Mouse (Mus musculus): Measurements from ENCODE around the gene Ube2r2. TPM values are rescaled to one million over a fixed set of nuclear protein-coding genes. Genes with fewer than 3 reads are reported as not detected.

Gene Ube2r2
- polyA plus RNA-seq, 1 experiment from 2014 or later, result 94.0 TPM

DNA sequence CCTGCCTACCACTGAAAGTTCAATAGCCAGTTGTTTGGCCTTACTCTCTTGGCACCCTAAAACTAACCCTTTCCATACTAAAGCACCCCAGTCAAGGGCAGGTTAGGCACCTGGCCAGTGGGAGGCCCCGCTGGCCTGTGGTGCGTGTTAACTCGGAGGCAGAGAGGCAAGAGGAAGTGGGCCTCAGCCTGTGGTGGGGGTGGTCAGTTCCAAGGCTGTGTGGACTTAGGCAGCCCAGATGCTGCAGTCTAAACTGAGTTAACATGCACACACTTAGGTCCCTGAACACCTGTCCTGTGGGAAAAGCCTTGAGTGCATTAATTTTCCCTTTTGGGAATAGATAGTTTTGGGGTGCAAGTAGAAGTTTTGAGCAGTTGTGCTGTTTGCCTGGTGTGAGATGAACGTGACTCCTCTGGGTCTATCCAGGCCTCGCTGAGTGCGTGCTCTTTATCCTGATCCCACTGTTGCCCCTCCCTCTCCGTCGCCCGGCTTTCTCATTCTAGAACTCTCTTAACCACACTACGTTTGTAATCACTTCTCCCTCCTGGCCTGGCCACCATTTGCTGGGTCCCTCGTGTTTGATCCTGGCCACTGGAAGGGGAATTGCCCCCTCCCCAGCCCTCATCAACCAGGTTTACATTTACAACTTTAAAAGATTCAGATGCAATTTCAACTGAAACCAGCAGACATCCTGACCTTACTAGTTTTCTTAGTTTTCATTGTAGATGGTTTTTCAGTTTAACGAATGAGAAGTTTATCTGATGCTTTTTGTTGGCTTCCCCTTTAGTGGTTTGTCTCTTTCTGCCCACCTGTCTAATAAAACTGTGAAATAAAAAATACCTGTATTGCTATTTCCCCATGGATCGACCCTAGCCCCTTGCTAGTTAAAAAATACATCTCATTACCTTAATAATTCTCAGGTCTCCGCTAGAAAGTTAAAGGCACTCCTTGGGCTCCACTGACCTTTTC is 57.3 kb downstream of the Ube2r2 start:
- WGBS, result 62% methylated on average over 14 of the region's 14 CpGs
- 0 out of 2 replicates have a peak, but pooled peaks have one; percentile 28 for ATAC-seq (ENCODE audit: insufficient number of reproducible peaks, insufficient read depth, low FRiP score, low TSS enrichment, low read depth)

GRCm38 (mm10) chr4:41195328-41195727 is 59.8 kb downstream of the Ube2r2 start:
- no peak for ATAC-seq (ENCODE audit: insufficient number of reproducible peaks, insufficient read depth, low FRiP score, low TSS enrichment, low read depth)
- Histone ChIP-seq H3K4me3 (no peak overlapping the region), H3K9me3 (no peaks in the 10 kb centered on the region), H3K9ac (no peak overlapping the region), H3K4me2 (no peak overlapping the region), H3K27ac (0 out of 2 replicates have a peak overlapping the region, but pooled peaks have one; percentile 7), H3K4me1 (peaks cover 13% of the 10 kb centered on the region), H3K36me3 (peaks cover 97% of the 10 kb centered on the region), H3K27me3 (no peaks in the 10 kb centered on the region)
- 87% methylated on average over 15 of the region's 15 CpGs for WGBS

More for the DNA sequence above, 57.3 kb downstream of the Ube2r2 start:
- peaks cover 94% of the 10 kb centered on the region for H3K36me3 ChIP-seq
- H3K4me3 ChIP-seq, result no peak overlapping the region
- H3K27ac ChIP-seq, result no peak overlapping the region
- no peaks in the 10 kb centered on the region for H3K27me3 ChIP-seq
- no peak overlapping the region for H3K9ac ChIP-seq
- no peak overlapping the region for H3K4me2 ChIP-seq
- peaks cover 12% of the 10 kb centered on the region for H3K4me1 ChIP-seq
- no peaks in the 10 kb centered on the region for H3K9me3 ChIP-seq

GRCm38 (mm10) chr4:41196861-41197610 is 61.5 kb downstream of the Ube2r2 start:
- H3K27ac ChIP-seq, result peak overlapping the region; percentile 35
- no peak overlapping the region for H3K4me2 ChIP-seq
- peaks cover 99% of the 10 kb centered on the region for H3K36me3 ChIP-seq
- WGBS, result 40% methylated on average over 3 of the region's 3 CpGs
- no peaks in the 10 kb centered on the region for H3K27me3 ChIP-seq
- H3K4me1 ChIP-seq, result peaks cover 13% of the 10 kb centered on the region
- H3K9ac ChIP-seq, result no peak overlapping the region
- no peak overlapping the region for H3K4me3 ChIP-seq
- ATAC-seq (ENCODE audit: insufficient number of reproducible peaks, insufficient read depth, low FRiP score, low TSS enrichment, low read depth), result no peak
- no peaks in the 10 kb centered on the region for H3K9me3 ChIP-seq

- Histone ChIP-seq H3K4me3 (no peak overlapping the region), H3K9ac (no peak overlapping the region), H3K4me2 (no peak overlapping the region), H3K27me3 (no peaks in the 10 kb centered on the region), H3K27ac (no peak overlapping the region), H3K36me3 (peaks cover 97% of the 10 kb centered on the region), H3K4me1 (peaks cover 8% of the 10 kb centered on the region; the same call in 1 of the 2 replicates), H3K9me3 (no peaks in the 10 kb centered on the region)
- ATAC-seq (ENCODE audit: insufficient number of reproducible peaks, insufficient read depth, low FRiP score, low TSS enrichment, low read depth), result no peak
- WGBS, result 84% methylated on average over 8 of the region's 8 CpGs
These were observed 66.6 kb downstream of the Ube2r2 start for GRCm38 (mm10) chr4:41202135-41202534.

- Histone ChIP-seq H3K36me3 (peaks cover 94% of the 10 kb centered on the region), H3K9me3 (no peaks in the 10 kb centered on the region), H3K4me3 (no peak overlapping the region), H3K4me1 (no peaks in the 10 kb centered on the region), H3K9ac (no peak overlapping the region), H3K27me3 (no peaks in the 10 kb centered on the region), H3K27ac (no peak overlapping the region), H3K4me2 (no peak overlapping the region)
- 92% methylated on average over 8 of the region's 8 CpGs for WGBS
- ATAC-seq (ENCODE audit: insufficient number of reproducible peaks, insufficient read depth, low FRiP score, low TSS enrichment, low read depth), result no peak
These were observed 70.2 kb downstream of the Ube2r2 start for GRCm38 (mm10) chr4:41205751-41206150.

DNA sequence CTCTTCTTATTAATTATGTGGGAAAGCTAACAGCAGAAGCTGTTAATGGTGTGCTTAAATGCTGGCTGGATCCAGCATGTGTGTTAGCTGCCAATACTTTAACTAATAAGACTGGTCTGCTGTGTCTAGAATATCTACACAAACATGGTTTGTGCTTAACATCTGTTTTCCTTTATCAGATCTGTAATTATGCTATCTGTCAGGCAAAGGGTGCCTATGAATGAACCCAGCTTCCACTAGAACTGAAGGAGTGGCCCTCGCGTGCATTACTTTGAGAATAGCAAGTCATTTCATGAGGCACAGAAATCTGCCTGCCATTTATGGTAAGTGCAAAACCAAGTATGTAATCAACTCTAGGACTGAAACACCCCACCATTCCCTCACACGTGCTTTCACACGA is 72.5 kb downstream of the Ube2r2 start:
- peaks cover 89% of the 10 kb centered on the region for H3K36me3 ChIP-seq
- H3K27me3 ChIP-seq, result no peaks in the 10 kb centered on the region
- no peaks in the 10 kb centered on the region for H3K9me3 ChIP-seq
- no peak overlapping the region for H3K9ac ChIP-seq
- H3K4me3 ChIP-seq, result no peak overlapping the region
- ATAC-seq (ENCODE audit: insufficient number of reproducible peaks, insufficient read depth, low FRiP score, low TSS enrichment, low read depth), result no peak
- 74% methylated on average over 4 of the region's 4 CpGs for WGBS
- no peak overlapping the region for H3K4me2 ChIP-seq
- no peaks in the 10 kb centered on the region for H3K4me1 ChIP-seq
- H3K27ac ChIP-seq, result no peak overlapping the region

DNA sequence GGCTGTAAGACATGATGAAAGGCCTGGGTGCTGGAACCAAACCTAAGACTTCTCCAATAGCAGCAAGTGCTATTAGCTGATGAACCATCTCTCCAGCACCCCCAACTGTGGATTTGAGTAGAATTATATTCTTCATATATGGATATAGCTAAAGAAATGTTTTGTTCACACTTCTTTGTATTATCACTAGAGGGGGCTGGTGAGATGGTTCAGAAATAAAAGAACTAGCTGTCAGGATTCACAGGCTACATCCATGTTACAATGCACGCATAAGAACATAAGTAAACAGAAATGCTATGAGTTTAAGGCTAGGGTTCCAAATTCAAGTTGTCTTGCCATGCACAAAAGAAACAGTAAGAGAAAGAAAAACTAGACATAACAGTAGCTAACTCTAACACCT is 89.9 kb downstream of the Ube2r2 start:
- H3K36me3 ChIP-seq, result peaks cover 97% of the 10 kb centered on the region
- no peaks in the 10 kb centered on the region for H3K9me3 ChIP-seq
- H3K27ac ChIP-seq, result no peak overlapping the region
- H3K4me2 ChIP-seq, result no peak overlapping the region
- H3K4me3 ChIP-seq, result no peak overlapping the region
- H3K9ac ChIP-seq, result no peak overlapping the region
- no peak for ATAC-seq (ENCODE audit: insufficient number of reproducible peaks, insufficient read depth, low FRiP score, low TSS enrichment, low read depth)
- WGBS, result 77% methylated on average over 1 of the region's 1 CpGs
- no peaks in the 10 kb centered on the region for H3K27me3 ChIP-seq
- H3K4me1 ChIP-seq, result no peaks in the 10 kb centered on the region

DNA sequence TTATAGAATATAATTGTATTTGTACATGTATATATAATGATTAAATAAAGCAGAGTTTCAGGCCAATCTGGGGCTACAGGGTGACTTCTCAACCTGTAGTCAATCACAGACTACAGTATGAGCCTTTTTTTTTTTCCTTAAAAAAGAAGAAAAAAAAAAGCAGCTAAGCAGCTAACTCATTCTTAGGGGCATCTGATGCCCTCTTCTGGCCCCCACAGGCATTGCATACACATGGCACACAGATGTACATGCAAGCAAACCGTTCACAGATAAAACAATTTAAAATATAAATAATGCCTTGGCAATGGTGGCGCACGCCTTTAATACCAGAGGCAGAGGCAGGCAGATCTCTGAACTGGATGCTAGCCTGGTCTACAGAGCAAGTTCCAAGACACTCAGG is 90.8 kb downstream of the Ube2r2 start:
- H3K9me3 ChIP-seq, result no peaks in the 10 kb centered on the region
- H3K4me3 ChIP-seq, result no peak overlapping the region
- no peak overlapping the region for H3K27ac ChIP-seq
- 74% methylated on average over 3 of the region's 3 CpGs for WGBS
- H3K4me2 ChIP-seq, result no peak overlapping the region
- no peaks in the 10 kb centered on the region for H3K27me3 ChIP-seq
- H3K4me1 ChIP-seq, result no peaks in the 10 kb centered on the region
- no peak for ATAC-seq (ENCODE audit: insufficient number of reproducible peaks, insufficient read depth, low FRiP score, low TSS enrichment, low read depth)
- no peak overlapping the region for H3K9ac ChIP-seq
- peaks cover 97% of the 10 kb centered on the region for H3K36me3 ChIP-seq

DNA sequence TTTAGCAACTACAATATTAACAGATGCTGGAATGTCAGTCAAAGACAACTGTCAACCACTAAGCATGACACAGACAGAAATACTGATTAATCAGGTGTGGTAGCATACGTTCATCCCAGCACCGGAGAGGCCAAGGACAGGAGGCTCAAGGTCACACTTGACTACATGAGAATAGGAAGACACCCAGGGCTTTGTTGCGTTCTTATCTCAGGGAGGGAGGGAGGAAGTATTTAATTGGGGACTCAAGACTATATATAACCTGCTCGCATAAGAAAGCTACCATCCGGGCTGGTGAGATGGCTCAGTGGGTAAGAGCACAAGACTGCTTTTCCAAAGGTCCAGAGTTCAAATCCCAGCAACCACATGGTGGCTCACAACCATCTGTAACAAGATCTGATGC is 100.1 kb downstream of the Ube2r2 start:
- no peak for ATAC-seq (ENCODE audit: insufficient number of reproducible peaks, insufficient read depth, low FRiP score, low TSS enrichment, low read depth)
- peaks cover 59% of the 10 kb centered on the region for H3K36me3 ChIP-seq
- WGBS, result 93% methylated on average over 5 of the region's 5 CpGs

DNA sequence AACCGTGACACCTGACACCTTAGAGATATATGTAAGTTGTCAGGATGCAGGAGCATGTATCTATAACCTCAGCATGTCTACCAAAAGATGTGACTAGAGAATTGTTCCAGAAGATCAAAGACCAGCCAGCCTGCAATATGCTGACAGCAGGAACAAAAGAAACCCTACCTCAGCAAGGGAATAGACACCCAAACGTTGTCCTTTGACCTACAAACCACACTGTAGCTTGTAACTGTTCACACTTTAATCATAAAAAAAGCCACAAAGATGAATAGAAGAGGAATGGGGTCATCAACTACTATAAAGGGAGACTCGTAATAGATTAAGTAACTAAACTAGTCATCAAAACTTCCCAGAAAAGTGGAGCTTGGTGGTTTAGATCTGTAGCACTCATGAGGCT is 105.4 kb downstream of the Ube2r2 start:
- no peak overlapping the region for H3K4me3 ChIP-seq
- no peaks in the 10 kb centered on the region for H3K4me1 ChIP-seq
- H3K9ac ChIP-seq, result no peak overlapping the region
- no peaks in the 10 kb centered on the region for H3K27me3 ChIP-seq
- ATAC-seq (ENCODE audit: insufficient number of reproducible peaks, insufficient read depth, low FRiP score, low TSS enrichment, low read depth), result no peak
- no peaks in the 10 kb centered on the region for H3K9me3 ChIP-seq
- no peak overlapping the region for H3K27ac ChIP-seq
- no peak overlapping the region for H3K4me2 ChIP-seq
- peaks cover 35% of the 10 kb centered on the region for H3K36me3 ChIP-seq
- WGBS, result 82% methylated on average over 3 of the region's 3 CpGs

More for the DNA sequence above, 100.1 kb downstream of the Ube2r2 start:
- Histone ChIP-seq H3K27me3 (no peaks in the 10 kb centered on the region), H3K9ac (no peak overlapping the region), H3K4me1 (no peaks in the 10 kb centered on the region), H3K9me3 (no peaks in the 10 kb centered on the region), H3K4me2 (no peak overlapping the region), H3K4me3 (no peak overlapping the region), H3K27ac (no peak overlapping the region)

Data from embryonic facial prominence, embryonic 13.5 days (tissue).